ENCODE assay signal across 9 mouse cellular contexts in the genomic region with DNA sequence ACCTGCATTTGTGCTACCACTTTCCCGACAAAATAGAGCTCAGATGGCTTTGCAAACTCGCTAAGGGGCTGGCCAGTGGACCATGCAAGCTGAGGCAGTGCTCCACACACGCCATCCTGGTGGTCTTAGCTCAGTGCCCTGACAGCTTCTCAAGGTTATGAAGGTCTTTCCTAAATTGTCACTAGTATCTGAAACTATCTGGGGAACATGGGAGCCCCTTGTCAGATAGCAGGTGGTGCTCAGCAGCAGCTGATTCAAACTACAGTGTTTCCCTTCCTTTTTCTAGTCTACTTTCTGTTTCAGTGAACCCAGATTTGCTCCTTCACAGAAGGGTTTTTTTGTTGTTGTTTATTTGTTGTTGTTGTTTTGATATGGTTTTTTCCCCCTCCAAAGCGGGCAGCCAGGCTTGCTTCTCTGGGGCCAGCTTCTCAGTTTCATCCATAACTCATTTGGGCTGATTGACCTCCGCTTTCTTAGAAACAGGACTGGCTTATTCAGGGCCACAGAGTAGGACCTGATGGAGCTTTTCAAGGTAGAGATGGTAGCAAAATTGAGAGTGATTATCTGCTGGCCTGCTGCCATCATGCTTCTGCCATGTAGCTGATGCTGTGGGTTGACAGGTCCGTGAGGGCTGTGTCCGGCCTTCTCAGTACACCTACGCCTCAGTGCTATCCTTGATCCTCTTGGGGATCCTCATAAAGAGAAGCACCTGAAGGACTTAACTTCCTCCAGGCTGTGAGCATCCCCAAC.
DNase-seq lines count a peak whose midpoint lies in the region; ATAC-seq lines count a peak whose summit lies in the region.
"Had no signal": no experiment of that assay in that cellular context is flagged by ENCODE, and none has a peak within 500 bp of the region (broad histone marks: within the 10 kb centered on the region; RNA-seq: fewer than 3 reads in every experiment).

No protein-coding gene starts in this region.

- H3K27ac ChIP-seq in forebrain, embryonic 10.5 days, result 0 out of 2 replicates have a peak overlapping the region, but pooled peaks have one; percentile 85
- H3K27ac ChIP-seq in forebrain, embryonic 15.5 days (replicated peaks), result no peak overlapping the region
- H3K27ac ChIP-seq in kidney, embryonic 15.5 days, result peak overlapping the region; percentile 47

- WGBS in forebrain, embryonic 10.5 days, result 88% methylated on average over 8 of the region's 8 CpGs
- WGBS in forebrain, embryonic 15.5 days, result 76% methylated on average over 8 of the region's 8 CpGs
- WGBS in kidney, embryonic 15.5 days, result 64% methylated on average over 8 of the region's 8 CpGs

- no peak overlapping the region for H3K9ac ChIP-seq in forebrain, embryonic 15.5 days (replicated peaks)
- H3K9ac ChIP-seq in kidney, embryonic 15.5 days, result no peak overlapping the region

- H3K27me3 ChIP-seq in forebrain, embryonic 10.5 days (ENCODE audit: poor library complexity, severe bottlenecking), result no peaks in the 10 kb centered on the region
- H3K27me3 ChIP-seq in forebrain, embryonic 15.5 days, result no peaks in the 10 kb centered on the region
- H3K27me3 ChIP-seq in kidney, embryonic 15.5 days, result no peaks in the 10 kb centered on the region

- DNase-seq in forebrain, embryonic 10.5 days (ENCODE audit: extremely low spot score, low spot score), result no peak
- DNase-seq in kidney, postnatal 25 days, result no peak
- peak; percentile 68 for DNase-seq in A20 (ENCODE audit: low read depth, low spot score)
- peak; percentile 42 for DNase-seq in brain, adult 2 months (ENCODE audit: low read depth, low spot score)
- DNase-seq in retina, postnatal 1 day, result no peak

- no peak overlapping the region for H3K4me2 ChIP-seq in forebrain, embryonic 15.5 days (replicated peaks)
- H3K4me2 ChIP-seq in kidney, embryonic 15.5 days, result no peak overlapping the region

- H3K4me1 ChIP-seq in forebrain, embryonic 10.5 days, result peaks cover 69% of the 10 kb centered on the region
- H3K4me1 ChIP-seq in forebrain, embryonic 15.5 days, result peaks cover 68% of the 10 kb centered on the region
- H3K4me1 ChIP-seq in kidney, embryonic 15.5 days, result peaks cover 71% of the 10 kb centered on the region

- H3K36me3 ChIP-seq in forebrain, embryonic 10.5 days (replicated peaks), result peaks cover 5% of the 10 kb centered on the region; the same call in 1 of the 2 replicates
- H3K36me3 ChIP-seq in forebrain, embryonic 15.5 days, result no peaks in the 10 kb centered on the region
- peaks cover 10% of the 10 kb centered on the region; the same call in 1 of the 2 replicates for H3K36me3 ChIP-seq in kidney, embryonic 15.5 days

- no peak overlapping the region for H3K4me3 ChIP-seq in forebrain, embryonic 10.5 days
- H3K4me3 ChIP-seq in forebrain, embryonic 15.5 days, result no peak overlapping the region
- H3K4me3 ChIP-seq in kidney, embryonic 15.5 days (replicated peaks), result no peak overlapping the region
- H3K4me3 ChIP-seq: myocyte had no signal

- H3K9me3 ChIP-seq in forebrain, embryonic 10.5 days, result no peaks in the 10 kb centered on the region
- no peaks in the 10 kb centered on the region for H3K9me3 ChIP-seq in forebrain, embryonic 15.5 days
- H3K9me3 ChIP-seq in kidney, embryonic 15.5 days (replicated peaks), result no peaks in the 10 kb centered on the region

- no peak for ATAC-seq in forebrain, embryonic 15.5 days (replicated peaks)
- ATAC-seq in kidney, embryonic 15.5 days (replicated peaks; ENCODE audit: low FRiP score), result no peak
- ATAC-seq: forebrain, embryonic 16.5 days had no signal

Comparison
In these comparisons a context has a peak if more than half of its experiments do, and no peak if none do; other contexts are left out.
1. DNase-seq: peak in A20 (single experiment) and brain, adult 2 months (single experiment); none in forebrain, embryonic 10.5 days (single experiment), kidney, postnatal 25 days (0 of 2) and retina, postnatal 1 day (single experiment).